Mouse (Mus musculus) kidney, embryonic 15.5 days (tissue): ENCODE measurements at regions not wholly inside any gene's neighbourhood (a gene's known extent, or its start where the extent isn't known, plus 50 kb on each side); places are given as distances from the start of the nearest gene placed in this dataset.

Experiments
- ATAC-seq: fragments of 200-750 bp; cut with Nextera tagmentation; replicated peaks from 2 replicates; pipeline ENCODE4 v1.8.0; 2017; ENCODE audit warnings: moderate TSS enrichment; ENCODE audit not compliant: low FRiP score
- H3K27ac ChIP-seq: fragments of 300-500 bp; sonication (generic); 2 replicates; pipeline ENCODE4 v1.5.1; 2015; ENCODE audit warnings: mild to moderate bottlenecking, inconsistent platforms
- H3K27me3 ChIP-seq: fragments of 300-500 bp; sonication (generic); 2 replicates; pipeline ENCODE4 v1.6.1; 2015; ENCODE audit warnings: inconsistent platforms
- H3K36me3 ChIP-seq: fragments of 300-500 bp; sonication (generic); 2 replicates; pipeline ENCODE4 v1.6.1; 2015; ENCODE audit warnings: inconsistent platforms
- H3K4me1 ChIP-seq: fragments of 300-500 bp; sonication (generic); 2 replicates; pipeline ENCODE4 v1.6.1; 2015; ENCODE audit warnings: inconsistent platforms
- H3K4me2 ChIP-seq: fragments of 300-500 bp; sonication (generic); 2 replicates; pipeline ENCODE4 v1.6.1; 2015; ENCODE audit warnings: moderate library complexity, mild to moderate bottlenecking, inconsistent platforms
- H3K4me3 ChIP-seq: fragments of 300-500 bp; sonication (generic); replicated peaks from 2 replicates; pipeline ENCODE4 v1.5.1; 2015; ENCODE audit warnings: mild to moderate bottlenecking, inconsistent platforms
- H3K9ac ChIP-seq: fragments of 300-500 bp; sonication (generic); 2 replicates; pipeline ENCODE4 v1.6.1; 2015; ENCODE audit warnings: mild to moderate bottlenecking, inconsistent platforms
- H3K9me3 ChIP-seq: fragments of 300-500 bp; sonication (generic); replicated peaks from 2 replicates; pipeline ENCODE4 v1.6.1; 2016; ENCODE audit warnings: inconsistent platforms
- WGBS: fragments of 180-500 bp; shearing (Covaris S2); methylation state at CpG from one replicate; pipeline ENCODE4 v1.1.7; 2015; ENCODE audit warnings: mixed read lengths; 5-methylcytosine and 5-hydroxymethylcytosine counted together

DNA sequence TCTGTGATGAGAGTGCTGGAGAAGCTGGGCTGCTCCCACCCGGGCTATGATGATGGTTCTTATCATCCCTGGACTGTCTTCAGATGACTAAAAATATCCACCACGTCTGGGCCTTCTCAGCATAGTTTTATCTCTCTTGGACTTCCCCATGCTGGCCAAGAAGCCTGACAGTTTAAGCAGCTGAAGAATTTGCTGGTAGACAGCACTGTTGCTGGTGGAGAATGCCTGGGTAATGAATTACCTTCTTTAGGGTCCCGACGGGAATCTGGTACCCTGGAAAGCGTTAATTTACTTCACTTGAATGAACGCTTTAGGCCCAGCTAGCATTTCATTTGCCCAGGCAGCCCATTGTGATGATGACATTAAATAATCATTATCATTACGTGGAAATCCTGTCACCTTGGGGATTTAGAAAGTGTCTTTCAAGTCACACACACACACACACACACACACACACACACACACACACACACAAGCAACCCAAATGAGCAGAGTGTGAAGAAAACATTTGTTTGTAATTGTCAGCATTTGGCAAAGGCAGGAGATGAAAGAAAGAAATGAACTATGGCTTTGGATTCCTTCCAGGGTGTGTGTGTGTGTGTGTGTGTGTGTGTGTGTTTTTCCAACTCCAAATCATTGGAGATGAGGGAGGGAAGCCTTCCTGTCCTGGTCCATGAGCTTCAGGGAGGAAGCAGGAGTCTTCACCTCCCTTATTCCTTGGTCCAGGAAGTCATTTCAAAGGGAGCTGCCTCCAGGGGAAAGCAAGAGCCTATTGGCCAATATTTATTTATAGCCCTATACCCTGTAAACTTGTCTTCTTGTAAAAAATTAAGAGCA is 117.3 kb upstream of the Slc30a5 start:
- Histone ChIP-seq H3K4me2 (no peak overlapping the region), H3K36me3 (no peaks in the 10 kb centered on the region), H3K4me1 (peaks cover 19% of the 10 kb centered on the region), H3K27me3 (no peaks in the 10 kb centered on the region), H3K27ac (peak overlapping the region; percentile 68), H3K9ac (no peak overlapping the region), H3K9me3 (no peaks in the 10 kb centered on the region), H3K4me3 (no peak overlapping the region)
- peak; percentile 83 for ATAC-seq
- WGBS, result 17% methylated on average over 7 of the region's 7 CpGs

GRCm38 (mm10) chr13:100943206-100943848 is 110.1 kb upstream of the Slc30a5 start:
- Histone ChIP-seq H3K4me3 (no peak overlapping the region), H3K27ac (no peak overlapping the region), H3K27me3 (no peaks in the 10 kb centered on the region), H3K9me3 (no peaks in the 10 kb centered on the region), H3K9ac (no peak overlapping the region), H3K4me2 (no peak overlapping the region), H3K4me1 (peaks cover 7% of the 10 kb centered on the region), H3K36me3 (no peaks in the 10 kb centered on the region)
- WGBS, result 27% methylated on average over 5 of the region's 5 CpGs
- peak; percentile 64; the same call in 1 of the 2 replicates for ATAC-seq

DNA sequence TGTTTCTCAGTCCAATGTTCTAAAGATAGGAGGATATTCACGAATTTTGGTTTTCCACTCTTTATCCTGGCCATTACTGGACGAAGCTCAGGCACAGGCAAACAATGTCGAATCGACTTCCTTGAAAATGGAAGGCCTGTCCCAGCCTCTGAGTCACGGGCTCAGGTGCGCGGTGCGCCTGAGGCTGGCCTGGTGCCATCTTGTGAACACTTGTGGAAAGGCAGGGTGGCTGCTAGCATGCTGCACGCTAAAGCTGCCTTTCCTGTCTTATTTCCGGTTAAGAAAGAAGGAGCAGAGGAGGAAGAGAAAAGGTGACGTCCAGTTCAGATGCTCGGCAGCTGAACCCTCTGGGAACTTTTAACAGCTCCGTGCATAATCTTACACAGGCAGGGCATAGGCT is 107.6 kb upstream of the Slc30a5 start:
- H3K27ac ChIP-seq, result no peak overlapping the region
- H3K27me3 ChIP-seq, result no peaks in the 10 kb centered on the region
- H3K9me3 ChIP-seq, result no peaks in the 10 kb centered on the region
- ATAC-seq, result no peak
- H3K4me2 ChIP-seq, result no peak overlapping the region
- no peak overlapping the region for H3K9ac ChIP-seq
- peaks cover 7% of the 10 kb centered on the region for H3K4me1 ChIP-seq
- H3K4me3 ChIP-seq, result no peak overlapping the region
- 73% methylated on average over 13 of the region's 13 CpGs for WGBS
- no peaks in the 10 kb centered on the region for H3K36me3 ChIP-seq

DNA sequence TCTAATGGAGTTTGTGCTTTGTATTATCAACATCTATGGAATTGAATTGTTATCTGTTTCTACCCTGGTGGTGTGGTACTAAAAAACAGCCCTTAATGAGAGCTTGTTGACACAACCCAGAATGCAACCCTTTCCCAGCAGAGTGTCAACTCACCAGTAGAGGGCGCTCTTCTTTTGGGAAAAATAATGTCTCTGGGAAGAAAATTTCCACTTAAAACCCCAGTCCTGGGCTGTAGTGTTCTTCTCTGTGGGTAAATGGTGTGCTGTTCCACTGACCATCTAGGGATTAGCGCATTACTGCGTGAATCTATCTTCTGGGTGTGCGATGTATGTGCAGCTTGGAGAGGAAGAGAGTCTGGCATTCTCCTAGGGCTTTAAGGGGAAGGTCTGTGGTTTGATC is 106.5 kb upstream of the Slc30a5 start:
- 50% methylated on average over 4 of the region's 4 CpGs for WGBS
- Histone ChIP-seq H3K9ac (no peak overlapping the region), H3K36me3 (no peaks in the 10 kb centered on the region), H3K4me2 (no peak overlapping the region), H3K27me3 (no peaks in the 10 kb centered on the region), H3K9me3 (no peaks in the 10 kb centered on the region), H3K4me3 (no peak overlapping the region), H3K27ac (no peak overlapping the region), H3K4me1 (peaks cover 7% of the 10 kb centered on the region)
- 0 out of 2 replicates have a peak, but pooled peaks have one; percentile 15 for ATAC-seq

DNA sequence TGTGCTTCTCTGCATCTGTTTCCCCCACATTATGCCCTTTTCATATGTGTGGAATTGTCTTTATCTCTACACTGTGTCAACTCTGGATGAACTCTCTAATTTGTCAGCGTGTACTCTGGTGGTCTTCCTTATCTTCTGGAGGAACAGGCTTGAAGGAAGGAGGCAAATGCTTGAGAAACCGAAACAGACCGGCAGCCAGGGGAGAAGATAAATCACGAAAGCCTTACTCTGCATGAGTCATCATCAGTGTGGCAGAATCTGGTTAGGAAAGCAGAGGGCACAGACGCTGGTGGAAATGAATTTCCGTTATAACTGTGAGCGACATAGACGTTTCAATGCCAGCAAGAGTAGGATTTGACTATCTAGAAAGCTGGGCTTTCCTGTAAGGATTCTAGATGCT is 100.0 kb upstream of the Slc30a5 start:
- H3K27ac ChIP-seq, result no peak overlapping the region
- H3K36me3 ChIP-seq, result no peaks in the 10 kb centered on the region
- no peak overlapping the region for H3K4me3 ChIP-seq
- no peak for ATAC-seq
- WGBS, result 74% methylated on average over 8 of the region's 8 CpGs
- no peaks in the 10 kb centered on the region for H3K27me3 ChIP-seq
- no peak overlapping the region for H3K4me2 ChIP-seq
- no peaks in the 10 kb centered on the region for H3K4me1 ChIP-seq
- no peaks in the 10 kb centered on the region for H3K9me3 ChIP-seq
- no peak overlapping the region for H3K9ac ChIP-seq

GRCm38 (mm10) chr13:100899566-100899965 is 66.3 kb upstream of the Slc30a5 start:
- Histone ChIP-seq H3K4me1 (no peaks in the 10 kb centered on the region), H3K27ac (no peak overlapping the region), H3K36me3 (no peaks in the 10 kb centered on the region), H3K4me3 (no peak overlapping the region), H3K4me2 (no peak overlapping the region), H3K9ac (no peak overlapping the region), H3K27me3 (no peaks in the 10 kb centered on the region), H3K9me3 (no peaks in the 10 kb centered on the region)
- ATAC-seq, result no peak
- 69% methylated on average over 2 of the region's 2 CpGs for WGBS

- no peak for ATAC-seq
- H3K4me2 ChIP-seq, result no peak overlapping the region
- 88% methylated on average over 9 of the region's 9 CpGs for WGBS
- H3K4me3 ChIP-seq, result no peak overlapping the region
- H3K27ac ChIP-seq, result no peak overlapping the region
- H3K27me3 ChIP-seq, result no peaks in the 10 kb centered on the region
- no peaks in the 10 kb centered on the region for H3K9me3 ChIP-seq
- H3K36me3 ChIP-seq, result no peaks in the 10 kb centered on the region
- H3K9ac ChIP-seq, result no peak overlapping the region
- H3K4me1 ChIP-seq, result no peaks in the 10 kb centered on the region
These were observed 60.6 kb upstream of the Slc30a5 start for GRCm38 (mm10) chr13:100893871-100894270.

DNA sequence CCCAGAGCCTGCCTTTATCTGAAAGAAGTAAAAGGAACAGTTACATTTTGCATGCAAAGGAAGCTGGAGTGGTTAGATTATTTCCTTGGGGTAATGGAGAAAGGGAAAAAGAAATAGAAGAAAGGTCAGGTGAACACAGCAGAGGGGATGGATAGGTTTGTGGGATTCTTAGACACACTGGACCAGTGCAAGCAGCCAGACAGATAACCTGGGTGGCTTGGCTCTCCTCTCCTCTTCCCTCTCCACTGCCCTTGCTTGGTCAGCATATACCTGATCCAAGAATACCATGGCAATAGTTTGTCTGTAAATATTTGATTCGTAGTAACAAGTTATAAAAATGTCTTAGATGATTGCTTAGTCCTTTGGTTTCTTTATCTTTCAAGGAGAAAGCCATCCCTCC is 59.9 kb upstream of the Slc30a5 start:
- no peaks in the 10 kb centered on the region for H3K36me3 ChIP-seq
- peak overlapping the region; percentile 42 for H3K4me2 ChIP-seq
- H3K4me1 ChIP-seq, result no peaks in the 10 kb centered on the region
- no peak overlapping the region for H3K27ac ChIP-seq
- 52% methylated on average over 1 of the region's 1 CpGs for WGBS
- no peaks in the 10 kb centered on the region for H3K9me3 ChIP-seq
- ATAC-seq, result no peak
- H3K4me3 ChIP-seq, result no peak overlapping the region
- H3K27me3 ChIP-seq, result no peaks in the 10 kb centered on the region
- H3K9ac ChIP-seq, result no peak overlapping the region

- peak overlapping the region; percentile 42 for H3K4me2 ChIP-seq
- 47% methylated on average over 13 of the region's 13 CpGs for WGBS
- H3K36me3 ChIP-seq, result no peaks in the 10 kb centered on the region
- H3K9ac ChIP-seq, result no peak overlapping the region
- H3K4me3 ChIP-seq, result no peak overlapping the region; the same call in 1 of the 2 replicates
- H3K4me1 ChIP-seq, result no peaks in the 10 kb centered on the region
- H3K9me3 ChIP-seq, result no peaks in the 10 kb centered on the region
- no peaks in the 10 kb centered on the region for H3K27me3 ChIP-seq
- ATAC-seq, result no peak
- no peak overlapping the region for H3K27ac ChIP-seq
These were observed 59.4 kb upstream of the Slc30a5 start for GRCm38 (mm10) chr13:100892647-100893071.

- Histone ChIP-seq H3K27me3 (no peaks in the 10 kb centered on the region), H3K36me3 (no peaks in the 10 kb centered on the region), H3K9me3 (no peaks in the 10 kb centered on the region), H3K27ac (no peak overlapping the region), H3K4me1 (no peaks in the 10 kb centered on the region), H3K9ac (no peak overlapping the region), H3K4me2 (peak overlapping the region; percentile 42), H3K4me3 (no peak overlapping the region; the same call in 1 of the 2 replicates)
- 19% methylated on average over 13 of the region's 13 CpGs for WGBS
- 0 out of 2 replicates have a peak, but pooled peaks have one; percentile 46 for ATAC-seq
These were observed 59.0 kb upstream of the Slc30a5 start for GRCm38 (mm10) chr13:100892204-100892603.

DNA sequence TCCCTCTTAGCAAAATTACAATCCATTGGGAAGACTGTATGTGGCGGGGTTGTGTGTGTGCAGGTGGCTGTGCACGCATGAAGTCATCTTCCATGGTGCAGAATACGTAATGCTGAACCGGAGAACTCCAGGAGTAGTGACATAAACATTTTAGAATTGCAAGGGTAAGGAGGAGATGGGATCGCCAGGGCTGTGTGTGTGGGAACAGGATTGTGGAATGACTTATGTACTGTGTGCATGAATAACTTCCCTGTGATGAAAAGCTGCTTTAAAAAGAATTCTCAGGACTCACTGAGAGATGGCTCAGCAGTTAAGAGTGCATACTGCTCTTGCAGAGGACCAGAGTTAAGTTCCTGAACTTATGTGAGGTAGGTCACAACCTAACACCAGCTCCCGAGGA is 57.2 kb upstream of the Slc30a5 start:
- Histone ChIP-seq H3K9me3 (no peaks in the 10 kb centered on the region), H3K27ac (no peak overlapping the region), H3K4me3 (no peak overlapping the region), H3K9ac (no peak overlapping the region), H3K27me3 (no peaks in the 10 kb centered on the region), H3K4me2 (no peak overlapping the region), H3K36me3 (no peaks in the 10 kb centered on the region), H3K4me1 (no peaks in the 10 kb centered on the region)
- WGBS, result 77% methylated on average over 6 of the region's 6 CpGs
- ATAC-seq, result no peak

- WGBS, result 91% methylated on average over 5 of the region's 5 CpGs
- no peak overlapping the region for H3K4me2 ChIP-seq
- no peaks in the 10 kb centered on the region for H3K36me3 ChIP-seq
These were observed 55.3 kb upstream of the Slc30a5 start for GRCm38 (mm10) chr13:100888481-100888880.

More at GRCm38 (mm10) chr13:100888481-100888880, 55.3 kb upstream of the Slc30a5 start:
- Histone ChIP-seq H3K4me1 (no peaks in the 10 kb centered on the region), H3K27me3 (no peaks in the 10 kb centered on the region), H3K9me3 (no peaks in the 10 kb centered on the region), H3K4me3 (no peak overlapping the region), H3K27ac (no peak overlapping the region), H3K9ac (no peak overlapping the region)
- ATAC-seq, result no peak
